Mouse (Mus musculus) layer of hippocampus, postnatal 10 days (tissue): ENCODE measurements around the gene Exoc4. TPM values are rescaled to one million over a fixed set of nuclear protein-coding genes. Genes with fewer than 3 reads are reported as not detected.

Source experiments
- DNase-seq, 2 experiments: peaks; one replicate each; pipeline ENCODE4 v3.0.0; 2021; ENCODE audit warnings: low spot score in 2 of 2
- total RNA-seq, 2 experiments: library from RNA; stranded (reverse); gene quantifications; 2 replicates each; pipeline ENCODE4 v1.2.3; 2021

Gene Exoc4
- total RNA-seq, 2 experiments from 2014 or later = 70.1 to 79.5 TPM

DNA sequence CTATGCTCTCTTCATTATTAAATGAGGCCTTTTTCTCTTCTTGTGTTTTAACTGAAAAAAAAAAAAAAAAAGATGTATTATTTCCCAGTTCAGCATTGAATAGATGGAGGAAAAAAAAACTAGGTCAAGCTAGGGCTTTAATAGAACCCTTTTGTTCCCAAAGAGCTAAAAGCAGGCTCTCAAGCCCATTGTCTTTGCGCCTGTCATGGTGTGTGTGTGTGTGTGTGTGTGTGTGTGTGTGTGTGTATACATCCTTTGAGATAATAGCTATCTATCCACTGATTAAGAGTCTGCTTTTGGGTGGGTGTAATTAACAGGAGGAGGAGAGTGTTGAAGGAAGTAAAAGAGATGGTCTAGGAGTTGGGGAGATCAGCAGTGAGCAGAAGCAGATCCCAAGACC lies 594.0 kb downstream of the Exoc4 start:
- no peak for DNase-seq

- no peak for DNase-seq
Measured at GRCm38 (mm10) chr6:33859049-33859448, 610.2 kb downstream of the Exoc4 start.

GRCm38 (mm10) chr6:33865752-33866151 lies 616.9 kb downstream of the Exoc4 start:
- no peak for DNase-seq

- no peak for DNase-seq
Measured at GRCm38 (mm10) chr6:33866901-33867580, 618.2 kb downstream of the Exoc4 start.

GRCm38 (mm10) chr6:33869251-33869650 lies 620.4 kb downstream of the Exoc4 start:
- DNase-seq = no peak

DNA sequence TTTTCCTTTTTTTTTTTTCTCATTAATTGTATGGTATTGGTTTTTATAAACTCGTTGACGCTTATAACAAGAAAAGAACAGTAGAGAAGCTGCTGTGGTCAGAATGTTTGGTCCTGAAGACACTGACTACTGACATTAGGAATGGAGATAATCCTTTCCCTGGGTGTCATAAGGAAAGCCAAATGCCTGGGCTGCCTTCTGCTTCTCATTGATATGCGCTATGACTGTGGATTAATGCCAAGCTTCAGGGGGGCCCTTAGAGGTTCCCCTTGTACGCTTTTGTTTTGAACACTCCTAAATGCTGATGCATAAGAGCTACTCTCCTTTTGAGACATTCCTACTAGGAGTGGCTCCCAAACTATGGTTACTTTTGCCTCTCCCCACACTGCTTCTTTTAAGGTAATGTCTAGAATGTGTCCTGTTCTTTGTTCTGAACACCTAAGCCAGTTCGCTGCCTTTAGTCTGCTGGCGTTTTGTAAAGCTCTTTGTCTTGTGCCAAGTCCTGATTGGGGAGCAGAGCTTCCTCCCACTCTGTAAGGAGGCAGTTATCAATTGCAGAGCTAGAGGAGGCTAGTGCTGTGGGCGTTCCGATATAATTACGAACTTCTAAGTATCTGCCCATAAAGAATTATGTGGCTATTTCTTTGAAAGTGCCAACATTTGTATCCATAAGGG lies 621.7 kb downstream of the Exoc4 start:
- DNase-seq = no peak

- no peak for DNase-seq
Measured at GRCm38 (mm10) chr6:33871286-33871685, 622.4 kb downstream of the Exoc4 start.

DNA sequence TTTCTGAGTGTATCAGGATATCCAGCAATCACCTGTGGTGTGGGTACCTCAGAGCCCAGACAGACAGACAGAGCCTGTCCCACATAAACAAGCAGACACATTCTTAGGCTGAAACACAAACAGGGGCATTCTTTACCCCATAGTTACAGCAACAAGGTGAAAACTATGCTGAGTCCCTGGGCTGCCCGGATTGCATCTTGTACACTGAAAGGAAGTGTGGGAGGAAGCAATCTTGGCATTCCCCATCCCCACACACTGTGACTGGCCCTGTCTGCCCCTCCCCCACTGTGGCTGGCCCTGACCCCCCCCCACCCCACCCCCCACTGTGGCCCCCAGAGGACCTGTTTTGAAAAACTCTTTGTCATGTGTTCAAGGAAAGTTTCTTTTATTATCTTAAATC lies 623.3 kb downstream of the Exoc4 start:
- no peak for DNase-seq

DNA sequence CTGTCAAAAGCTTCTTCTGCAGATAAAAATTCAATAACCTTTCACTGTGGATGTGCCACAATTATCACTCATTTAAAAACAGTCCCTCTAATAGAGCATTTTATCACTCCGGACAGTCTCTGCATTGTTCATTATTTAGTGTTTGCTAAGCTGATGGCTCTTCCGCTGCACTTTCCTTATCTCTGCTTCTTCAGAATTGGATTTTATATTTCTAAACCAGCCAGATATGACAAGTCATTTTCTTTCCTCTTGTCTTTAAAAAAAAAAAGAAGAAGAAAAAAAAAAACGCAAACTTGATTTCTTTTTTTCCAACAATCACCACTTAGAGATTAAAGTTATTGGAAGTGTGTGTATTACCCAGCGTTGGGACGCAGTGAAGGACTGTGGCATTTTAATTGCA lies 624.1 kb downstream of the Exoc4 start:
- no peak for DNase-seq

- no peak for DNase-seq
Measured at GRCm38 (mm10) chr6:33874291-33875014, 625.6 kb downstream of the Exoc4 start.

DNA sequence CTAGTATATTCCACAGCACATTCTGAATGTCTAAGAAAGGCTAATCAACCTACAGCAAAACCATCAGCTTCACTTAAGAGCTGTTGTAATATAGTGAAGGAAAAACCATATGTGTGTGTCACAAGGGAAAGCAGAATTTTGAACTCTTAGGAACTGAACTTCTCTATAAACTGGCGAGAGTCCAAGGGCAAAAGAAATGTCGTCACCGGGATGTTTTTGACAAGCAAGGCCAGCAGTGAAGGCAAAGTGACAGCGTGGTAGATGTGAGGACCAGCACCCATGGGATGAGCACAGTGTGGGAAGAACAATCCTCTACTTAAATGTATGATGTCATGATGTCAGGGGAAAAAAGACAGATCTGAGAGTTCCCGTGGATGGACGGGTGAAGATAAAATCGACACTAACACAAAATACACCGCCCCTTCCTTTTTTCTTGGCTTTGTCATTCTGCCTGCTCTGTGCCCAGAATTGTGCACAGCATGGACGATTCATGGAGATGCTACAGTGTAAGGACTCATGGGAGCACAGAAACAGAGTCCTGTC lies 635.3 kb downstream of the Exoc4 start:
- DNase-seq = no peak

GRCm38 (mm10) chr6:33886941-33887340 lies 638.1 kb downstream of the Exoc4 start:
- no peak for DNase-seq

DNA sequence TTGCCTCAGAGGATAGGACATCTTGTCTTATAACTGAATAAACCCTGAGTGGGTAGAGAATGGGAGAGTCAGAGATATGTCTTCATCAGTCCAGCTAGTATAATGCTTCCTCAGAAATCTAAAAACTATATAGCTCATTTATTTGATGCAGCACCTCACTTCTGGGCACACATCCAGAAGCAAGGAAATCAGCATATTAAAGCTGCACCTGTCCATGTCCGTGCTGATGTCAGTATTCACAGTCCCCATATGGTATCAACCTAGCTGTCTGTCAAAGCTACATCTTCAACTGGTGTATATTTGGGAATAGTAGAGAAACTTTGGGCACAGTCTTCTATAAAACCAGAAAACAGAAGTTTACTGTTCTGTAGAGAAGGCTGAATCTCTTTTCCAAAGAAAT lies 642.0 kb downstream of the Exoc4 start:
- DNase-seq = no peak

- no peak for DNase-seq
Measured at GRCm38 (mm10) chr6:33892142-33892541, 643.3 kb downstream of the Exoc4 start.

- no peak for DNase-seq
Measured at GRCm38 (mm10) chr6:33899973-33900372, 651.1 kb downstream of the Exoc4 start.

GRCm38 (mm10) chr6:33900615-33901014 lies 651.7 kb downstream of the Exoc4 start:
- DNase-seq = no peak

DNA sequence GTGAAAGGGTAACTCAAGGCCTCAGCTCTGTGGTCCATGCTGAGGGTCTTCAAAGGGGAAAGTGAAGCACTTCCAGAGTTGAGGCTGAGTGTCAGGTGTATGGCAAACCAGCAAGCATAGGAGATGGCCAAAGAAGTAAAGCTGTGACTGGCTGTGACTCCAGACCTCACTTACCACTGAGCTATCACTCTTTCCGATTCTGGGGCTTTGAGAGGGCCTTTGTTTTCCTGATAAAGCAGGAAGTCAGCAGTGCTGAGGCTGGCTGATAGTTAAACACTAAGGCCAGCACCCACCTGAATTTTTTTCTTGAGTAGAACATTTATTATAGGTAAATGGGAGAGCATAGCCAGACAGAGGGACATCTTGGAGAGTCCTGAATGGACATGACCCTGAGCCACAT lies 656.2 kb downstream of the Exoc4 start:
- no peak for DNase-seq

GRCm38 (mm10) chr6:33910671-33911070 lies 661.8 kb downstream of the Exoc4 start:
- no peak for DNase-seq

DNA sequence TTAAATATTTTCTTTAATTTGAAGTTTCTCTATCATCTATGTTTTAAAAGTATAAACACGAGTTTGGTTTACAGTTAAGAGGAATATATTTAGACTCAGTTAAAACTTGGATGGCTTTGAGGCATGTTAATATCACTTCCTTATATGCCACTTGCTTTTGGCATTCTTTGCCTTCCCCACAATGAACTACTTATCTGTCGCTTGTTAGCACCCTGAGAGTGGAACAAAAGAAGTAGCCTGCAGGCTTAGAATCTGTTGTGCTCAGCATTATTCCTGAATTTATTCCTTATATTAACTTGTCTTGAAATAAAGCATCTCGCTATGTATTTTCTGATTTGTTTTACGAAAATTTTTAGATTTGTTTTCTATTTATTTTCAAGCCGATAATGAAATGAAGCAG lies 664.2 kb downstream of the Exoc4 start:
- no peak for DNase-seq

DNA sequence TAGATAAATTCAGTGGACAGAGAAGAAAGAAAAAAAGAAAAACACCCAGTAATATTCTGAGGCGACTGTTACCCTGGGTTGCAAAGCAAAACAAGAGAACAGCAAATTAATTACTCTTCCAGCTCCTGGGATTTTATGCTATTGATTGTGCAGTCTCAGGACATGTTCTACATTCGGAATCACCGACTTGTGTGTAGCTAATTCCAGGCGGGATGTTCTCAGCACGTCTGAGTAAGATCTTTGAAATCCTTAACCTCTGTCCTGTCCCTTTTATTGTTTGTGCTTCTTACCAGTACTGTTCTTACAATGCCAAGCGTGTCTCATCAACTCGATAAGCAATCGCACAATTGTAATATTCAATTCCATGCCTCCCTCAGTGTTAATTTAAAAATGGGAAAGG lies 664.6 kb downstream of the Exoc4 start:
- DNase-seq = no peak

DNA sequence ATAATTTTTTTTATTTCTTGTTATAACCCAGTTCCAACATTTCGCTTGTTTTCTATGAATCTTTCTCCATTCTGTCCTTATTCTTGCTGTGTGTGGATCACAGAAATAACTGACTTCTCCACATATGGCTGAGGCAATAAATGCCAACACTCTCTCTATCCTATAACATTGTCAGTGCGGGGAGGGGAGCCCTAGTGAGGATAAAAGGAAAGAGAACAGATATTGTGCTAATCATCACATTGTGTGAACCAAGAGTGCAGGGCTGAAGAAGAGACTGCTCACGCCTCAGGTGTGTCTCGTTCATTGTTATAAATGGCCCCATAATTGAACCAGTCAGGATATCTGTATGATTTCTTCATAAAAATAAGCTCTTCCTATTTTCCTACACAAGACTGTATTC lies 665.1 kb downstream of the Exoc4 start:
- DNase-seq = no peak

- DNase-seq = no peak
Measured at GRCm38 (mm10) chr6:33923571-33923970, 674.7 kb downstream of the Exoc4 start.
